Mouse (Mus musculus) testis, adult 2 months (tissue): ENCODE results near the gene Tnfrsf13b.

ENCODE experiments used
- CTCF ChIP-seq: fragments of 200-500 bp; IDR thresholded peaks from 2 replicates; pipeline ENCODE4 v1.5.1; 2012; ENCODE audit warnings: low read depth, mild to moderate bottlenecking, inconsistent platforms, low read length, moderate library complexity; ENCODE audit not compliant: control insufficient read depth, insufficient read depth, insufficient replicate concordance
- POLR2A ChIP-seq: fragments of 200-500 bp; IDR thresholded peaks from 2 replicates; pipeline ENCODE4 v1.6.1; 2012; ENCODE audit warnings: low read depth, mild to moderate bottlenecking, inconsistent platforms, low read length, moderate library complexity; ENCODE audit not compliant: control insufficient read depth

DNA sequence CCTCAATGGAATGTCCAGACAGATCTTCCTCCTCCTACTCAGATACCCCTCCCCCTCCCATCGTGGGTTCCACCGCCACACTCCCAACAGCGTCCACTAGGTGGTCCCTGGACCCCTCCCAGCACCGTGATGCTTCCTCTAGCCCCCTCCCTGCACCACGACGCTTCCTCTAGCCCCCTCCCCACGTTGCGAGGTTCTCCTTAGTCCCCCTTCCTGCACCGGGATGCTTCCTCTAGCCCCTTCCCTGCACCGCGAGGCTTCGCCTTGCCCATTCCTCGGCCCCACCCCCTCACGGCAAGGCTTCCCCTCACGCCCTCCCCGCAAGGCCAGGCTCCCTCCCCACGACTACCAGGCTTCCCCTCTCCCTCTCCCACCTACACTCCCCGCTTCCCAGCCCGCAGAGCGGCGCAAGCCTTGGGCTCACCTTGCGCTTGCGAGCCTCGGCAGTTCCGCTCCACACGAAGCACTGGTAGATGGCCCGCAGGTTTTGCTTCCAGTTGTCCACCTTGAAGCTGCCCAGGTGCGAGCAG is 47.8 kb downstream of the Tnfrsf13b start:
- TF ChIP-seq CTCF (peak; percentile 55; the same call in 1 of the 2 replicates), POLR2A (no peak; the same call in 1 of the 2 replicates)
